Mouse (Mus musculus): ENCODE data around the gene Gmeb2. TPM values are rescaled to one million over a fixed set of nuclear protein-coding genes. Genes with fewer than 3 reads are reported as not detected.
A peak's percentile ranks its signal among the peaks of the same experiment; 100 is the strongest.

Gmeb2 gene
- total and polyA plus RNA-seq, 2 experiments: 7.4 to 16.1 TPM

DNA sequence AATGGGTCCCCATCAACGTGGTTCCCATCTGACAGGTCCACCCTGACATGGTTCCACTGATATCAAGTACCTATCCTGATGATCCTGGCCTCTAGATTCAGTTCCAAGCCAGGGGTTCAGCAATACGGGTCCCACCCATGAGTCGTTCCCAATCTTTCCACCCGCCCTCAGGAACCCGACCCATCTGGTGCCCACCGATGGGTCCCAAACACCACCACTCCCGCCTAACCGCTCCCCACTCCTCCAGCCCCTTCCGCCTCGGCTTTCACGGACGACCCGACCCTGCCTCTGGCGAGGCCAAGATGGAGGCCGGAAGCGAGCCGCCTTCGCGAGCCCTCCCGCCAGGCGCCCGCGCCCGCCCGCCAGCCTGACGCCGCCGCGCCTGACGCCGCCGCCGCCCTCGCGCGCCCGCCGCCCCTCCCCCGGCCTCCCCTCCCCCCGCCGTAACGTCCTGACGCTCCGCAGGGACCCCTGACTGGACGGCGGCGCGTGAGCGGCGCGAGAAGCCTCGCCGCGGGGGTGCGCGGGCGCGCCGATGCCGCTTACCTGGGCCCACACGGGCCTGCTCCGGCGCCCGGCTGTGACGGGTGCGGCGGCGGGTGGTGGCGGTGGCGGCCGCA lies 387 bp downstream of the Gmeb2 start:
- 4% methylated on average over 32 of the region's 71 CpGs for WGBS
- Histone ChIP-seq H3K79me2 (ENCODE audit: control insufficient read depth, insufficient read depth, low read length) (peaks cover 19% of the 10 kb centered on the region; the same call in 1 of the 2 replicates), H3K27ac (replicated peaks; ENCODE audit: insufficient read depth, low read depth, low read length) (peak overlapping the region; percentile 100), H3K27me3 (ENCODE audit: control insufficient read depth, insufficient read depth, low read length) (no peaks in the 10 kb centered on the region), H3K4me3 (ENCODE audit: insufficient read depth, low read depth, low read length) (peak overlapping the region; percentile 100), H3K4me1 (ENCODE audit: control insufficient read depth, insufficient read depth, low read length) (peaks cover 11% of the 10 kb centered on the region), H3K36me3 (ENCODE audit: control insufficient read depth, insufficient read depth, low read length) (peaks cover 5% of the 10 kb centered on the region; the same call in 1 of the 2 replicates), H3K9ac (ENCODE audit: low read depth, low read length) (peak overlapping the region; percentile 99)
- peak; percentile 44 for DNase-seq (ENCODE audit: extremely low read depth, low read depth, low spot score)
- no peak for TF ChIP-seq CTCF (IDR thresholded peaks at IDR 0.05; ENCODE audit: low read depth, low read length)
- peak; percentile 87 for TF ChIP-seq POLR2A (IDR thresholded peaks at IDR 0.05; ENCODE audit: extremely low read depth, insufficient read depth, low read length)

DNA sequence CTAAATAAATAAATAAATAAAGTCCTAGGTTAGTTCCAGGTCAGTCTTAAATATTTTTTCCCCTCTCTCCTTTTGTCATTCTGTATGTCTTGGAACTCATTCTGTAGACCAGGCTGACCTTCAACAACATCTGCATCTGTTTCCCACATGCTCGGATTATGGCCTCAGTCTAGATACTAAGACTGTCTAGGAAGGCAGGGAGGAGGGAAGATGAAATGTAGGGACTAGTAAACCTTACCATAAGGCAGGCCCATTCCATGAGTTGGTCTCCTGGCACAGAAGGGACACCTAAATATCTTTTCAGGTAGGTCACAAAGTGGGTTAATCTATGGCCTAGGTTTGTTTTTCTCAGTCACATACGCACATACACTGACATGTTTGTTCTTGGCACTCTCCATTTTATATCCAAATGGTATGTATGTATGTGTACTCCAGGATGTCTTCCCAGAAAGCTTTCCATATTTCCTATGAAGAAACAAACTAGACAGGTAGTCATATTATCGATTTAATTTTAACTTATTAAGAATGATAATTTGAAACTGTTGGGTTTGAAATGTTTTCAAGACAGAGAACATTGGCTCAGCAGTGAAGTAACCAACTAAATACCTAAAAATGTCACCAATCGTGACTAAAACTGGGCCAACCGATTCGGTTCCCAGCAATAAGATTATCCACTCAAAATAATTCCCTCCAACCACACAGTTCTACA lies 1.1 kb downstream of the Gmeb2 start:
- H3K4me3 ChIP-seq (ENCODE audit: insufficient read depth, low read depth, low read length): peak overlapping the region; percentile 100
- no peak for DNase-seq (ENCODE audit: extremely low read depth, low read depth, low spot score)
- peaks cover 5% of the 10 kb centered on the region; the same call in 1 of the 2 replicates for H3K36me3 ChIP-seq (ENCODE audit: control insufficient read depth, insufficient read depth, low read length)
- TF ChIP-seq CTCF (IDR thresholded peaks at IDR 0.05; ENCODE audit: low read depth, low read length): no peak
- no peak for TF ChIP-seq POLR2A (IDR thresholded peaks at IDR 0.05; ENCODE audit: extremely low read depth, insufficient read depth, low read length)
- peaks cover 19% of the 10 kb centered on the region; the same call in 1 of the 2 replicates for H3K79me2 ChIP-seq (ENCODE audit: control insufficient read depth, insufficient read depth, low read length)
- peak overlapping the region; percentile 100 for H3K27ac ChIP-seq (replicated peaks; ENCODE audit: insufficient read depth, low read depth, low read length)
- H3K27me3 ChIP-seq (ENCODE audit: control insufficient read depth, insufficient read depth, low read length): no peaks in the 10 kb centered on the region
- 30% methylated on average over 6 of the region's 6 CpGs for WGBS
- peak overlapping the region; percentile 99 for H3K9ac ChIP-seq (ENCODE audit: low read depth, low read length)
- H3K4me1 ChIP-seq (ENCODE audit: control insufficient read depth, insufficient read depth, low read length): peaks cover 11% of the 10 kb centered on the region

DNA sequence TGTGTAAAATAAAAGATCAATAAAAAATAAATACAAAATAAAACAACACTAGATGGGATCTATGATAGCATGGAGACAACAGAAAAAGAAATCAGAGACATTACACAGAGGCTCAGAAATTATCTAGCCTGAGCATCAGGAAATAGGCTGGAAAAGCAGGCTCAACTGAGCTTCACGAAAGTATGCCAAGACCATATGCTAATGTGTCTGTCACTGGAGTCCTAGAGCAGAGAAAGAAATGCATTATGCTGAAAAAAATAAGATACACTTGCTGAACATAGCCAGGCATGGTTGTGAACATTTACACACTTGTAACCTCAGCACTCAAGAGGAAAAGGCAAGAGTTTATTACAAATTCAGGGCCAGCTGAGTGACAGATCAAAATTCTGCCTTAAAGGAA lies 7.9 kb downstream of the Gmeb2 start:
- 40% methylated on average over 1 of the region's 1 CpGs for WGBS
- Histone ChIP-seq H3K4me1 (ENCODE audit: control insufficient read depth, insufficient read depth, low read length) (peaks cover 8% of the 10 kb centered on the region), H3K79me2 (ENCODE audit: control insufficient read depth, insufficient read depth, low read length) (peaks cover 4% of the 10 kb centered on the region; the same call in 1 of the 2 replicates), H3K36me3 (ENCODE audit: control insufficient read depth, insufficient read depth, low read length) (peaks cover 16% of the 10 kb centered on the region), H3K9ac (ENCODE audit: low read depth, low read length) (no peak overlapping the region), H3K27me3 (ENCODE audit: control insufficient read depth, insufficient read depth, low read length) (no peaks in the 10 kb centered on the region), H3K4me3 (ENCODE audit: insufficient read depth, low read depth, low read length) (no peak overlapping the region), H3K27ac (replicated peaks; ENCODE audit: insufficient read depth, low read depth, low read length) (no peak overlapping the region)
- no peak for DNase-seq (ENCODE audit: extremely low read depth, low read depth, low spot score)
- TF ChIP-seq CTCF (IDR thresholded peaks at IDR 0.05; ENCODE audit: low read depth, low read length) (no peak), POLR2A (IDR thresholded peaks at IDR 0.05; ENCODE audit: extremely low read depth, insufficient read depth, low read length) (no peak)

DNA sequence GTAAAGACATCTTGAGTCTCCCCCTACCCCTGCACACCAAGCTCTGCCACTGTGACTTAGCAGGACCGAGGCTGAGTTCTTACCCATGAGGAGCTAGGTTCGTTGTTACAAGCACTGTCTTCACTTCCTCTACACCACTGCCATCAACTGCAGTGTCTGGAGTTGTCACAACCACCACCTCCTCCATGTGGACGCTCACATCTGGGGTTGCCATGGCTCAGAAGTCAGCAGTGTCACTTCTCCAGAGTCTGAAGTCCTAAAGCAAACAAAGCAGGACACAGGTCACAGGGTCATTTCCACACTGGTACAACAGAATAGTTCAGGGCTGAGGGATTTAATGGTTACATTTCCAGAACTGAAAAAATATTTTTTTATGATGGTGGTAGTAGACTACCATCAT lies 10.0 kb downstream of the Gmeb2 start:
- Histone ChIP-seq H3K27ac (replicated peaks; ENCODE audit: insufficient read depth, low read depth, low read length) (peak overlapping the region; percentile 27), H3K9ac (ENCODE audit: low read depth, low read length) (no peak overlapping the region), H3K4me1 (ENCODE audit: control insufficient read depth, insufficient read depth, low read length) (peaks cover 8% of the 10 kb centered on the region), H3K4me3 (ENCODE audit: insufficient read depth, low read depth, low read length) (no peak overlapping the region), H3K27me3 (ENCODE audit: control insufficient read depth, insufficient read depth, low read length) (no peaks in the 10 kb centered on the region), H3K36me3 (ENCODE audit: control insufficient read depth, insufficient read depth, low read length) (peaks cover 17% of the 10 kb centered on the region), H3K79me2 (ENCODE audit: control insufficient read depth, insufficient read depth, low read length) (peaks cover 9% of the 10 kb centered on the region; the same call in 1 of the 2 replicates)
- peak; percentile 89 for DNase-seq (ENCODE audit: extremely low read depth, low read depth, low spot score)
- 15% methylated on average over 3 of the region's 3 CpGs for WGBS
- TF ChIP-seq POLR2A (IDR thresholded peaks at IDR 0.05; ENCODE audit: extremely low read depth, insufficient read depth, low read length) (no peak), CTCF (IDR thresholded peaks at IDR 0.05; ENCODE audit: low read depth, low read length) (no peak)

DNA sequence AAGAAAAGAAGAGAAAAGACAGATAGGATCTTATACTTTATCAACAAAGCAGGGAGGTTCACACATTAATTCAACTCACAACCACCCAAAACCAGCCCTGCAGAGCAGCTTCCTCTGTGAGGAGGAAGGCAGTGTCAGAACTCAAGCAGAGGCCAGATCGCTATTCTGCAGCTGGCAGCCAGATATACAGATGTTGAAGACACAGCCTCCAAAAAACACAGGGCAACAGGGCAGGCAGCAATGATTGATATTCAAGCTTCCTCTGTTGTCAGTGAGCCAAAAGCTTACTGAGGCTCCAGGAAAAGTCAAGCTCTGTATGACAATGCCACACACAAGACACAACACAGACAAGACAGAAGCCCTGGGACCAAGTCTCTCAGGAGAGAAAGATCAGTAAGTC lies 11.1 kb downstream of the Gmeb2 start:
- Histone ChIP-seq H3K36me3 (ENCODE audit: control insufficient read depth, insufficient read depth, low read length) (peaks cover 19% of the 10 kb centered on the region), H3K27me3 (ENCODE audit: control insufficient read depth, insufficient read depth, low read length) (no peaks in the 10 kb centered on the region), H3K27ac (replicated peaks; ENCODE audit: insufficient read depth, low read depth, low read length) (no peak overlapping the region), H3K4me3 (ENCODE audit: insufficient read depth, low read depth, low read length) (no peak overlapping the region), H3K9ac (ENCODE audit: low read depth, low read length) (no peak overlapping the region), H3K4me1 (ENCODE audit: control insufficient read depth, insufficient read depth, low read length) (peaks cover 8% of the 10 kb centered on the region), H3K79me2 (ENCODE audit: control insufficient read depth, insufficient read depth, low read length) (peaks cover 9% of the 10 kb centered on the region; the same call in 1 of the 2 replicates)
- DNase-seq (ENCODE audit: extremely low read depth, low read depth, low spot score): peak; percentile 77
- WGBS: 10% methylated on average over 1 of the region's 1 CpGs
- no peak for TF ChIP-seq POLR2A (IDR thresholded peaks at IDR 0.05; ENCODE audit: extremely low read depth, insufficient read depth, low read length)
- no peak for TF ChIP-seq CTCF (IDR thresholded peaks at IDR 0.05; ENCODE audit: low read depth, low read length)

Measured in liver, adult 2 months (tissue).